Mouse (Mus musculus): ENCODE results near the gene Fndc3a. TPM values are rescaled to one million over a fixed set of nuclear protein-coding genes. Genes with fewer than 3 reads are reported as not detected.

Fndc3a gene
- polyA plus RNA-seq, 2 experiments: 29.0 to 39.4 TPM

GRCm38 (mm10) chr14:72633571-72633970 lies 76.2 kb downstream of the Fndc3a start:
- ATAC-seq (ENCODE audit: low FRiP score, low read depth) (no peak), DNase-seq (ENCODE audit: low spot score) (no peak)
- no peak overlapping the region for H3K4me2 ChIP-seq (replicated peaks; ENCODE audit: low read depth, low read length, severe bottlenecking)
- WGBS: 80% methylated on average over 2 of the region's 2 CpGs
- no peak overlapping the region for H3K27ac ChIP-seq (replicated peaks; ENCODE audit: low read depth, low read length)
- H3K27me3 ChIP-seq (ENCODE audit: control insufficient read depth, insufficient read depth, low read length): no peaks in the 10 kb centered on the region
- H3K9ac ChIP-seq (ENCODE audit: low read depth, low read length, severe bottlenecking): no peak overlapping the region
- H3K36me3 ChIP-seq (ENCODE audit: control insufficient read depth, insufficient read depth, low read length): no peaks in the 10 kb centered on the region
- H3K4me3 ChIP-seq (replicated peaks; ENCODE audit: low read length): no peak overlapping the region
- no peaks in the 10 kb centered on the region for H3K4me1 ChIP-seq (ENCODE audit: control insufficient read depth, insufficient read depth, low read length)
- no peak for TF ChIP-seq POLR2A (IDR thresholded peaks at IDR 0.05; ENCODE audit: borderline replicate concordance, extremely low read depth, insufficient read depth, insufficient read length)
- H3K9me3 ChIP-seq (ENCODE audit: control insufficient read depth, low read length): no peaks in the 10 kb centered on the region

GRCm38 (mm10) chr14:72625411-72625810 lies 84.4 kb downstream of the Fndc3a start:
- Histone ChIP-seq H3K4me1 (ENCODE audit: control insufficient read depth, insufficient read depth, low read length) (no peaks in the 10 kb centered on the region), H3K9me3 (ENCODE audit: control insufficient read depth, low read length) (no peaks in the 10 kb centered on the region), H3K27me3 (ENCODE audit: control insufficient read depth, insufficient read depth, low read length) (no peaks in the 10 kb centered on the region), H3K27ac (replicated peaks; ENCODE audit: low read depth, low read length) (no peak overlapping the region), H3K9ac (ENCODE audit: low read depth, low read length, severe bottlenecking) (no peak overlapping the region), H3K4me3 (replicated peaks; ENCODE audit: low read length) (no peak overlapping the region), H3K4me2 (replicated peaks; ENCODE audit: low read depth, low read length, severe bottlenecking) (no peak overlapping the region), H3K36me3 (ENCODE audit: control insufficient read depth, insufficient read depth, low read length) (no peaks in the 10 kb centered on the region)
- TF ChIP-seq POLR2A (IDR thresholded peaks at IDR 0.05; ENCODE audit: borderline replicate concordance, extremely low read depth, insufficient read depth, insufficient read length): no peak
- DNase-seq (ENCODE audit: low spot score): no peak
- no peak for ATAC-seq (ENCODE audit: low FRiP score, low read depth)

- TF ChIP-seq POLR2A (IDR thresholded peaks at IDR 0.05; ENCODE audit: borderline replicate concordance, extremely low read depth, insufficient read depth, insufficient read length): no peak
- Histone ChIP-seq H3K9ac (ENCODE audit: low read depth, low read length, severe bottlenecking) (no peak overlapping the region), H3K9me3 (ENCODE audit: control insufficient read depth, low read length) (no peaks in the 10 kb centered on the region), H3K27me3 (ENCODE audit: control insufficient read depth, insufficient read depth, low read length) (no peaks in the 10 kb centered on the region), H3K4me2 (replicated peaks; ENCODE audit: low read depth, low read length, severe bottlenecking) (no peak overlapping the region), H3K36me3 (ENCODE audit: control insufficient read depth, insufficient read depth, low read length) (no peaks in the 10 kb centered on the region), H3K27ac (replicated peaks; ENCODE audit: low read depth, low read length) (no peak overlapping the region), H3K4me3 (replicated peaks; ENCODE audit: low read length) (no peak overlapping the region), H3K4me1 (ENCODE audit: control insufficient read depth, insufficient read depth, low read length) (peaks cover 10% of the 10 kb centered on the region)
- DNase-seq (ENCODE audit: low spot score) (no peak), ATAC-seq (ENCODE audit: low FRiP score, low read depth) (no peak)
- WGBS: 97% methylated on average over 3 of the region's 3 CpGs
Observed at GRCm38 (mm10) chr14:72604077-72604476, 105.7 kb downstream of the Fndc3a start.

GRCm38 (mm10) chr14:72603194-72603521 lies 106.6 kb downstream of the Fndc3a start:
- peaks cover 4% of the 10 kb centered on the region for H3K36me3 ChIP-seq (ENCODE audit: control insufficient read depth, insufficient read depth, low read length)

GRCm38 (mm10) chr14:72602521-72603193 lies 107.1 kb downstream of the Fndc3a start:
- Histone ChIP-seq H3K4me1 (ENCODE audit: control insufficient read depth, insufficient read depth, low read length) (peaks cover 10% of the 10 kb centered on the region), H3K36me3 (ENCODE audit: control insufficient read depth, insufficient read depth, low read length) (peaks cover 9% of the 10 kb centered on the region), H3K4me3 (replicated peaks; ENCODE audit: low read length) (peak overlapping the region; percentile 47), H3K4me2 (replicated peaks; ENCODE audit: low read depth, low read length, severe bottlenecking) (peak overlapping the region; percentile 80), H3K27ac (replicated peaks; ENCODE audit: low read depth, low read length) (peak overlapping the region; percentile 81), H3K9ac (ENCODE audit: low read depth, low read length, severe bottlenecking) (peak overlapping the region; percentile 64), H3K9me3 (ENCODE audit: control insufficient read depth, low read length) (no peaks in the 10 kb centered on the region), H3K27me3 (ENCODE audit: control insufficient read depth, insufficient read depth, low read length) (no peaks in the 10 kb centered on the region)
- peak; percentile 96 for DNase-seq (ENCODE audit: low spot score)
- peak; percentile 94 for ATAC-seq (ENCODE audit: low FRiP score, low read depth)
- 2% methylated on average over 20 of the region's 20 CpGs for WGBS
- peak; percentile 72; the same call in 1 of the 2 replicates for TF ChIP-seq POLR2A (IDR thresholded peaks at IDR 0.05; ENCODE audit: borderline replicate concordance, extremely low read depth, insufficient read depth, insufficient read length)

More at GRCm38 (mm10) chr14:72603194-72603521, 106.6 kb downstream of the Fndc3a start:
- Histone ChIP-seq H3K4me2 (replicated peaks; ENCODE audit: low read depth, low read length, severe bottlenecking) (peak overlapping the region; percentile 80), H3K27ac (replicated peaks; ENCODE audit: low read depth, low read length) (peak overlapping the region; percentile 81), H3K4me3 (replicated peaks; ENCODE audit: low read length) (peak overlapping the region; percentile 47), H3K4me1 (ENCODE audit: control insufficient read depth, insufficient read depth, low read length) (peaks cover 10% of the 10 kb centered on the region), H3K9ac (ENCODE audit: low read depth, low read length, severe bottlenecking) (peak overlapping the region; percentile 64), H3K9me3 (ENCODE audit: control insufficient read depth, low read length) (no peaks in the 10 kb centered on the region), H3K27me3 (ENCODE audit: control insufficient read depth, insufficient read depth, low read length) (no peaks in the 10 kb centered on the region)
- no peak for TF ChIP-seq POLR2A (IDR thresholded peaks at IDR 0.05; ENCODE audit: borderline replicate concordance, extremely low read depth, insufficient read depth, insufficient read length)
- ATAC-seq (ENCODE audit: low FRiP score, low read depth) (peak; percentile 9; the same call in 1 of the 2 replicates), DNase-seq (ENCODE audit: low spot score) (no peak)
- WGBS: under 1% methylated on average over 8 of the region's 8 CpGs

All from limb, embryonic 14.5 days (tissue).